Mouse (Mus musculus) megakaryocyte-erythroid progenitor cell, adult 5-6 weeks (primary cell): ENCODE measurements around the gene Nfasc. TPM values are rescaled to one million over a fixed set of nuclear protein-coding genes. Genes with fewer than 3 reads are reported as not detected.

Experiments
- ATAC-seq: replicated peaks from 2 replicates; pipeline ENCODE4 v1.8.0; 2016; ENCODE audit warnings: mild to moderate bottlenecking, inconsistent platforms; ENCODE audit not compliant: severe bottlenecking, poor library complexity, low FRiP score, low TSS enrichment
- total RNA-seq, 2 experiments: library from RNA; stranded (forward) in 1 of 2; stranded (reverse) in 1 of 2; fragments of 200-1000, 215-1000 nt in 1 of 2; fragments of >200 nt in 1 of 2; fragmentation: Nextera tagmentation in 1 of 2; gene quantifications; 2 replicates each; pipeline ENCODE4 v1.2.3; 2014 to 2017

The Nfasc gene
- total RNA-seq, 2 experiments from 2014 or later: 0.02 TPM; not detected in 1

DNA sequence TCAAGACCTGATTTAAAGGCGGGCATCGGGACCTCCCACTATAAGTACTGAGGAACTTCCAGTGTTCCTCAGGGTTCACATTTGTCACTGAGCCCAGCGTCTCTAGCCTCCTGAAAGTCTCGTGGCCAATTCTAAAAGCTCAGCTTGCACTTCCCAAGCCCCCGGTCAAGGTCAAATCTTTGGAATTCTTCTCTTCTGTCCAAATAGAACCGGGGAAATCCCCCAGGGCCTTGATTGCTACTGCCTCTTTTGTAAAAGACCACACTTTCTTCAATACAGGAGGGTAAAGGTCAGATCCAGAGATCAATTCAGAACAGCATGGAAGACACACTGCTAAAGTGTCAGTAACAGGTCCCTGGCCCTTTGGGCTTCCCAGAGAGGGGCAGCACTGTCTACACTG, 145.9 kb downstream of the Nfasc start:
- no peak for ATAC-seq

DNA sequence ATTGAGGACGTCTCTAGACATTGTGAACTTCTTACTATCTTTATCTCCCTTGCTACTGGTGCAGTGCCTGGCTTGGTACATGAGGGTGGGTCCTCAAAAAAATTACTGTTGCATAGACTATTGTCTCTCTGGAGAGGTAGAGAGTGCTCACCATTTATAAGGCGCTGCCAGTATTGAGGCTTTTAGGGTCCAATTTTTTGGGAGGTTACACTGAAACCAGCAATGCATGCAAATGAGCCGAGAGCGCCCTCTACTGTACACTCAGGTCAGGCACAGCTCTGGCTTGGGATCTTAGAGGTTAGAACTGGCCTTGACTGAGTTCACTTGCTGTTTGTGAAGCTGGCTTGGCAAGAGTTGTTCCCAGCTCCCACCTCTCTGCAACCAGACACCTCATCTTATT, 147.0 kb downstream of the Nfasc start:
- 0 out of 2 replicates have a peak, but pooled peaks have one; percentile 51 for ATAC-seq

DNA sequence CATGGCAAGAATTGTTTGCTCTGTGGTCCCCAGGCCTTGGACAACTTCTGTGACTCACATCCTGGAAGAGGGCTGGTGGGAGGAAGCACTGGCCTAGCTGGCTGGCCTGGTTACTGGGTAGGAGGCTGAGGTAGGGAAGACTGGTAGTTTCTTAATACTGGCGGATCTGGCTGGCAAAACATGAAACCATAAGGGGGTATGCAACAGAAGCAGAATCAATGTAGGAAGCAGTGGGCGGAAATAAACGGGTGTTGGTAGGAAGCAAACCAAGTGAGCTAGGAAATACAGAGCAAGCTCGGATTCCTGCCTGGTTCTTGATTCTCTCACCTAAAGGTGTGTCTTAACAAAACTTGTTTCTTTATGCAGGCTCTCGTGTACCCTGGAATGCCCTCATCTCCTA, 149.5 kb downstream of the Nfasc start:
- no peak for ATAC-seq

DNA sequence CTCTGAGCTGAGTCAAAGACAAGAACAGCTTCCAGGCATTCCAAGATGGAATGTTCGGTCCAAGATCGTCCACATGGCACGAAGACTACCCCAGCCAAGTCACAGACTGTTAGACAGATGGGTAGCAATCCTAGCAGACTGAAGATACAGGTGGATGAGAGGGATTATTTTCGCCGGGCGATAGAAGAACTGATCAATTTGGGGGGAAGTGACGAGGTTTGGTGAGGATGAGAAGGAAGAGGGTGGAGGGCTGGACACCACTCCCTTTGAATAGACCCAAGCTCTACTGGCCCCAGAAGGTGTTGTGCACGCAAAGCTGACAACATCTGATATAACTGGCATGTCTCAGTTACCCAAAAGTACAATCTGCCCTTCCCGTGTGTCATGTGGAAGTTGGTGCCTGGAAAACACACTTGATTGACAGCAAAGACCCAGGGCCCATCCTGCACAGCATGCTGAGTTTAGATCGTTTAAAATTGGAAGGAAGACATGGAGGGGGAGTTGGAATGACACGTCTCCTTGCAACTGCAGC, 150.1 kb downstream of the Nfasc start:
- ATAC-seq: no peak

DNA sequence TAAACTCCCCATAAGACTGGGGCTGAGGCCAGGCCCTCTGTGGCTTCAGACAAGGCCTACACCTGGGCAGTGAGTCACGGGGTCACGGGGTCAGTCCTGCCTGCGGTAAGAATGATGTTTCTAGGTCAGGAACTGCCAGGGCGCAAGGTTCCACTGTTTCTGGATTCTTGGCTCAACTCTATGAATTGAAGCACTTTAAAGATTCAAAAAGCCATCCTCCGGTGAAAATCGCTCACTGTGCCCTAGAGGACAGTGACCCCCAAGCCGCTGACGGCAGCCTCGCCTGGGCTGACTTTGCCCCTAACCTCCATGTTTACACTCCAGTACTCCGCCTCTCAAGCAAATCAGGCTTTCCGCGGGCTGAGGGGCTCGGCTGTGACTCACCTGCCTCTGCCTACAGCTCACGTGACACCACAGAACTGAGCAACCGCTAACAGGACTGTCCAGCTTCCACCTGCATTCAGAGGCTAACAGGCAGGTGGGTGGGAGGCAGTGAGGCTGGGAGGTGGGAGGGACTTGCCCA, 154.9 kb downstream of the Nfasc start:
- ATAC-seq: no peak

DNA sequence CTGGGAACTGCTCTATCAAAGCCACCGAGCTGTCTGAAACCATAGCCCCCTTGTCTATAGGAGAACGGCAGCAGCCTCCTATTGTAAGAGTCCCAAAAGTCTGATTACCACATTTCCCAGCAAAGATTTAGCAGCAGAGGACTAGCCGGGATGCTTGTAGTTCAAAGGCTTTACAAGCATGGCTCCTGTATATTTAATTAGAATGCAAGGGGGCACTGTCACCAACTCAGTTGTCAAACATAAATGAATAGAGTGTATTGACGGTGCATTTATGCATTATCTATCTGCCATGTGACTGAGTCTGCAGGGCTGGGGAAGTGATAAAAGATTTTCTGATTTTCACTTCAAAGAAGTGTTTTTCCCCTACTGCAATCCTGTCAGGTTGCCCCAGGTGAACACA, 156.2 kb downstream of the Nfasc start:
- ATAC-seq: no peak

DNA sequence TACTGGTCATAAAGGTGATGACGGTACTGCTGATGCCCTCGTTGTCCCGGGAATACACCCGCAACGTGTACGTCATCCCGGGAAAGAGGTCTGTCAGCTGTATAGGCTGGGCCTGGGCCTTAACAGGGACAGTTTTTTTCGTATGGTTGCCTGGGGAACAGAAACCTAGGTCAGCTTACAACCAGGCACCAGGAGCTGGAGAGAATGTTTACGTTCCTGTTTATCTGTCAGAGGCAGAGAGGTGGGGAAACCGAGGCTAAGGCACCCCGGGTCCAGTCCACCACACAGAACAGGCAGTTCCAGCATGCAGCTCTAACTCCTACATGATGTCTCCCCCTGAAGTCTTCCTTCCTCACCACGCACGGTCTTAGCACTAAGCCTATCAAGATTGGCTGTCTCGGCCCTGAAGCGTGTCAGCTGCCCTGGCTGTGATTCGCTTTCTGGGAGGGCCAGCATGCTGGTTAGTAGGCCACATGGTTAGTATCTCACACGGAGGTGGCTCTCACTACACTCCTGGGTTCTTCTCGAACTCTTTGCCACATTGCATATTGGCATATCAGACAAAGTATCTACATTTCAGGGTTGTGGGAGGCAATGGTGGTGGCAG, 158.5 kb downstream of the Nfasc start:
- ATAC-seq: no peak

DNA sequence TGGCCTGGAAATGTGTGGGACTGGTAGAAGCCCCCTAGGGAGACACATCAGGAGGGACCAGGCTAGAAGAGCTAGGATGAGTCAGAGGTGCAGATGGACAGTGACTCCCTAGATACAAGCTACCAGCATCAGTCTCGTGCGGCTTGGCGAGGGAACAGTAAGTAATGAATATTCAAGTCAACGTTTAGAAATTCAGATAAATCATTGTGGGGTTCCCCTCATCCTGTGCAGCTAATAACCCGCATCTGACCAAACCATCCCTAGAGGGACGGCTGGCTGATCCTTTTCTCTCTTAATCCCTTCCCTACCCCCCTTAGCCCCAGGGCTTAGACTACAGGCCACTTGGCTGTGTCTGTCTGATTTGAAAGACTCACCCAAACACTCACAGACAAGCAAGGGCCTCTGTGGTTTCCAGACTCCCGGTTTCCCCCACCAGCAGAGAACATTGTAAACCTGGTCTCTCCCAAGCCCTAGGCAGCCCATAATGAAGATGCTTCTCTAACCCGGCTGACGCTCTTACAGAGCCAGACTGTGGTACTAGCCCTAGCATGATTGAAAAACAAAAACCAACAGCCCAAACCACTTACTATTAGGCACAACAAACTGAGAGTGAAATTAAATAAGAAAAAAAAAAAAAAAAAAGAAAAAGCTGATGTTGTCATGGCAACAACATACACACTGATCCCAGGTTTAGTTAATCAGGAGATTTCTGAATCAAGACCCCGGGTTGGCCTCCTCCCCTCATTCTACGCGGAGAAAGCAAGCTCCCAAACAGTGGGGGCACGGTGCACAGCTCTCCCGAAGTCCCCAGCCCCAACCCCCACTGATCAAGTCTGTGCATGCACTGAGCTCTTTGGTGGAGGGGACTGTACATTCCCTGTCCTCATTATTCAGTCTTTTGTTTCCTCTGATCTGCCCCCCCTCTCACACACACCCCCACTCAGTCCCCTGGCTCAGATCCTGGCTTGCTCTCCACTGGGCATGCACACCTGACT, 159.5 kb downstream of the Nfasc start:
- ATAC-seq: no peak

DNA sequence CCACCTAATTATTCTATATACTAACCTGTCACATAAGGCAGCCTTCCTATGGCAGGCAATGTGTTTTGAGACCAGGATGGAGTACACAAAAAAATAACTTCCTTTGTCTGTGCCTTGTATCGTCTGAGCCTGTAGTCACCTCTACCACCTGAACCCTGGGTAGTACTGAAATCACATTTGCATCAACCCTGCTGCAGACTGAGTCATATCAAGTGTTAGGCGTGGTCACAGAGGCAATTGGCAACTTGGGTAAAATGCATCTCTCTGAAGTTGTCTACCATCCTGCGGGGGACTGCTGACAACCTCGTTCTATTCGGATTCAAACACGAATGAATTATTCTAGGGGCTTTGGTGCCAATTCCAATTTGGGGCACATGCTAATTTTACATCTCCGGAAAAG, 161.5 kb downstream of the Nfasc start:
- ATAC-seq: no peak

DNA sequence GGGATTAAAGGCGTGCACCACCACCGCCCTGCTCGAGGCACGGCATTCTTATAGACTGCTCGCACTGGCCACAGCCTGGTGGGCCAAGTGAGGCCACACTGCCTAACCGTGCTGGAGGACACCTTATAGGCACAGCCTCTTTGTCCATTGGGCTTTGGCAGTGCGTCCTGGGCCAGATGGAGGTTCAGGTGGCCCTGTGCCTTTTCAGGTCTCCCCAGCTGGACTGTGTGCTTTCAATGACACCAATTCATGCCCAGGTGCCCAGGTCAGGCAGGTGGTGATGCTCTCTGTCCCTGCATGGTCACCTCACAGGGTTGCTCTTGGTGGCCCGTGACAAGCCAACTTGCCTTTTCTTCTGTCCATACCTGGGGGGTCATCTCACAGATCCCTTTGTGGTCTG, 164.8 kb downstream of the Nfasc start:
- ATAC-seq: no peak

DNA sequence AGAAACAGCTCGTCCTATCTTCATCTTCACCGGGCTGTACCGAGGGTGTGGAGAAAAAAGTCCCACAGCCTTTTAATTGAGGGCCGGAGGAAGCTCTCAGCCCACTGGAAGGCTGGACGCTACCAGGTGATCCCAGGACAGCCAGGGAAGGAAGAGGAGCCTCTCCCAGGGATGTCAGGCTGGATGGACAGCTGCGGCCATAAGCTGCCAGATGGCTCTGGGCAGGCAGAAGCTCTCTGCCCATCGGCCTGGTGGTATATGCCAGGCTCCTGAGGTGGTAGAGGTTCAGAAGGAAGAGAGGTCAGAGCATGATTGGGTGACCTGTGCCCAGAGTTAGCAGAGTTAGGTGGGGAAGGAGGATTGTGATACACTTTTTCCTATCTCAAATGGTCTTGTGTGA, 168.7 kb downstream of the Nfasc start:
- ATAC-seq: no peak

DNA sequence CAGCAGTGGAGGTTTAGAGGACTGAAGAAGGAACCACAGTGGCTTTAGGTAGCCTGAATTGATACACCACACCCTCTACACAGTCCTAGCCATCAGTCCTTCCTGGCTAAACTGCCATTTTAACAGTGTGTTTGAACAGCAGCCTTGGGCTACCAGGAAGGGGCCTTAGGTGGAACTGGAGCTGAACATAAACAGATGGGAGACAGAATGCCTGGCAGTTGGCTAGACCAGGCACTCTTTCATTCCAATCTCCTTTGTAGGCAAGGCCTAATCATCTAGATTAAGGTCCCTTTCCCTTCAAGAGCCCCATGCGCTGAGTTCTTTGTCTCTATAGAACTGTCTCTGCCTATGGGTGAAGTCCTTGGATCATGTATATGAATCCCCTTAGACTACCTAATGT, 170.0 kb downstream of the Nfasc start:
- no peak for ATAC-seq

DNA sequence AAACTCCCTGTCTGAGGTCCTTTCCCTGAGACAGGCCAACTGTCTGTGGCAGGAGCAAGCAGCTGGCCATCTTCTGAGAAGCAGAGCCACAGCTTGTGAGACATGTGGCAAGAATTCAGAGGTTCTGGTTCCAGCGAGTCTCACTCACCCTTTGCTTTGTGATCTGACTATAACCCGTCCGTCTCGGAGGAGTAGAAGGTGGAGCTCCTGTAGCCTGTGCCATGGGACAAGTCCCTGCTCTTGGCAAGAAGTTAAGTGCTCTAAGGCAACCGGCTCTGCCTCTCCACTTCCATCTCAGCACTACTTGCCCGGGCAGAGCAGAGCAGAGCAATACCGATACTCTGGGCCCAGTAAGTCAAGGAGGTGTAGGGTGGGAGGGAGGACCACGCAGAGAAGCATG, 170.7 kb downstream of the Nfasc start:
- ATAC-seq: no peak

DNA sequence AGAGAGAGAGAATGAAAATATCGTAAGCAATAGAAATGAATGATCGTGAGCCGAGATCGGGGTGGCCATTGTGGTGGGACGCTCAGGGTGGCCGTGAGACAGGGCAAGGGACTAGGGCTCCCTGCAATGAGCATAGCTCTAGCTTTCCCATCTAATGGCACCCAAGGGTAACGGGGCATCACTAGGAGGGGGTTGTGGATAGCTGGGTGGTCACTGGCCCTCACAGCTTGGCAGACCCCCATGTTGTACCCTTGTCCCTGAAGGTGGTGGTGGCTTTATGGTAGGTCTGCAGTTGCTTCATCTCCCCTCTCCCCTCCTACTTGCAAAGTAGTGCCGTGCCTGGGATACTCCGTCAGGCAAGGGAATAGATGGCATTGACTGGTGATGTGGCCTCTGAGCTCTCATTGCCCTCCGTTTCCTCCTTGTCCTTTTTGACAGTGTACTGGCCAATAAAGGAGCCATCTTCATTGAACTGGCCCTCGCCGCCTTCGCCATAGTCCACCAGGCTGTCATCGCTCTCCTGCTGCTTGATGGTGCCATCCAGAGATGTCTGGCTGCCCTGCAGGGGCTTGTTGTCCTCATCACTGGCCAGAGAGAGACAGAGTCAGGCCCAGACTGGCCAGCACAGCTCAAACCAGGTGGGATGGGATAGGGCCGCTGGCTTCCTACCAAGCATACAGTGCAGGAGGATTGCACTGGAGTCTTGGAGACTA, 171.4 kb downstream of the Nfasc start:
- ATAC-seq: no peak

DNA sequence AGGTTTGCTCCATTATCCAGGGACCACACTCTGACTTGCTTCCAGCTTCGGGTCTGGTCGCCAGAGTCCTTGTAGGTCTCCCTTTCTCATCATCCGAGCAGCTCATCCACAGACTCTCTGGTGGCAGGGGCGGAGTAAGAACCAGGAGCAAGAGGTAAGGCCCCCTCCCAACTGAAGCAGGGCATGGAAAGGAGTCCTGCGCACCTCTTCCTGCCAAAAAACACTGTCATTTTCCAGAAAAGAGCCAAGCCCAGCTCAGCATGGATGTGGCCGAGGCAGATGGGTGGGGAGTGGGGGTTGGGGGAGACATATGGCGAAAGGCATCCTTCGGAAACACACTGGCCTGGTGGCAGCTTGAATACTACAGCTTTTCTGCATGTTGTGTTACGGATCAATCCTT, 172.1 kb downstream of the Nfasc start:
- no peak for ATAC-seq

DNA sequence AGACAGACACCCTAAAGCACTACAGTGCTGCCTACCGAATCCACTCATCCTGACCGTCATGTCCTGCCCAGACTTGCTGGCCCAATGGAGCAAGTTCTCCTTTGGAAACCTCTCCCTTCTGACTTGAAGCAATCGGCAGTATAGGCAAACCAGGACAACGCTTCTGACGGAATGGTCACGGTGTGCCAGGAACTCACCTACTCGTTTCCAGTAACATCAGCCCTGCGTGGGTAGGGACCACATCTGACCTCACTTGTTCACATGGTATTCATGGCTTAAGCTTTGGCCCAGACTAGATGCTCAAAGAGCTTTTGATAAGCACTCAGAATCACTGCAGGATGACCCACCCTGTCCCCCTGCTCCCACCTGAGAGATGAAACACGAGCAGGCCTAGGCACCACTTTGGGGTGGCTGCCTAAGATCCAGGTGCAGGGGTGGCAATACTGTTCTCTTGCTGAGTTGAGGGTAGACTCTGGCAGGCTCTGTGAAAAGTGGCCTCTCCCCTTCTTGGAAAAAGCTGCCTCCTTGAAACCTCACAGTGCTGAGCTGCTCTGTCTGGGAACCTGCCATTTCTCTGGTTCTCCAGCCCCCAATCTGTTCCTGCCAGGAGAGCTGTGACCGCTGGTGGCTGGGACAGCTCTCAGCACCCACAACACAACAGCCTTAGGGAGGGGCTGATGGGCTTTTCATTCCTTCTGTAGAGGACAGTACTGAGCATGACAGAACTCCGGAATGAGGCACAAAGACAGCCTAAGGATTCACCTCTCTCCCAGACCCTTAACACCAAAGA, 174.1 kb downstream of the Nfasc start:
- no peak for ATAC-seq

DNA sequence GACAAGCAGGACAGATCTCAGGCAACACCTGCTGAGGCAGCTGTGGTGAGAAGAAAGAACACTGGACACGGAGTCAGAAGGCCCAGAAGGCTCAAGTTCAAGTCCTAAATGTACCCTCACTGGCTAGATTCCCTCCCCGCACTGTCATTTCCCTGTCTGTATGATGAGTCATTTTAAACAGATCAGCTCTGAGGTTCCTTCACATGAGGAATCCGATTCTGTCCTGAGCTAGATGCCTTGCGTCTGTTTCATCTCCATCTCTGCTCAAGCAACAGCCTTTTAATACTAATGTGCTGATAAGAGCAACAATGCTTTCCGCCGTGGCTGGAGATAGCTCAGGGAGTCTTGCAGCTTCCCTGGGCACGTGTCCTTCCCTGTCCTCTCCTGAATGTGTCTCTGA, 175.8 kb downstream of the Nfasc start:
- no peak for ATAC-seq

DNA sequence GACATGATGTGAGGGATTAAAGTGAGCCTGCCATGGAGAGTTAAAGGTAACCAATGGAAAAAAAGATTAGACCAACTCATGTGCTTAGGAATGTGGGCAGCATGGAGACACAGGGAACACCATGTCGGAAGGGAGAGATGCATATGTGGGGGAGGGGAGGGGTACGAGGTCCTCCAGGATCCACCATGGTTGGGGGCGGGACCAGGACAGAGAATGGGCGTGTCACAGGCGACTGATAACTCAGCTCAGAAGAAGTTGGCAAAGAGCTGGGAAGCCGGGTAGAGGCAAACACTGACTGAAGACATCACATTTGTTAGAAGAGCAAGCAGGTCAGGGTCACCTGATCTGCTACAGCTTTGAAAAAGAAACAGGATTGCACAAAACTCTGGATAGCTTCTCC, 176.7 kb downstream of the Nfasc start:
- no peak for ATAC-seq

DNA sequence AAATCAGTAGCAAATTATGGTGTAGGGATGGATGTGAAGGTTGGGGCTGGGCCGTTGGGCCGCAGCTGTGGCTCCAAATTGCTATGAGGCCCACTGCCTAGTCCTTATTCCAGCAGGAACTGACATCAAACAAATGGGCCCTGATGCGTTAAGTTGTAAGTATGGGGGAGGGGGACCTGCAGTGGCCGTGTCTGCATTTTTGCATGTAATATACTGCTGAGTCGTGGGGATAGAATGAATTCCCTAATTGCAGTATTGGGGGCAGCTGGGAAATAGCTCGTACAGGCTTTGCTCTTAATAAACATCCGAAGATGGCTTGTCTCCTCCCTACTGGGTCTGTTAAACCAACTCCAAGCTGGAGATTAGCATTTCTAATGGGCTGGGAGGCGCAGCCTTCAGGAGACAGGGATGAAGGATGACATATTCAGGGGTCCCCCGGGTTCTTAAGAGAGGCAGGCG, 179.2 kb downstream of the Nfasc start:
- no peak for ATAC-seq
